Mouse (Mus musculus): ENCODE data around the gene Prc1. TPM values are rescaled to one million over a fixed set of nuclear protein-coding genes. Genes with fewer than 3 reads are reported as not detected.

The Prc1 gene
- polyA plus RNA-seq, 1 experiment from 2014 or later = 38.3 TPM

DNA sequence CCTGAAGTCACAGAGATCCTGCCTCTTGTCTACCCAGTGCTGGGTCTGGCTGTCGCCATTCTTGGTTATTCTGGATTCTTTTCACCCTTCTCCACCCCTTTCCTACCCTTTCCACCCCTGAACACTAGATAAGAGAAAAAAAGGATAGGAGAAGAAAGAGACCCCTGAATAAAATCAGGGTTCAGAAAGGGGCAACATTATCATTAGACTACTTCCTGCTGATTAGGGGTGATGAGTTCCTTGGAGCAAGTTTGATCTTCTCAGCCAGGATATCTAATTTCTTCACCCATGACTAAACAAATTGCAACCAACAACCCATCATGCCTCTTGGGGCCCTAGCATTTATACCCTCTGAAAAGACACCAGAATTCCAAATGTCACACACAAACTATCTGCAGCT, 26.5 kb upstream of the Prc1 start:
- Histone ChIP-seq H3K4me2 (no peak overlapping the region), H3K27me3 (no peaks in the 10 kb centered on the region), H3K4me3 (no peak overlapping the region), H3K4me1 (replicated peaks) (peaks cover 31% of the 10 kb centered on the region), H3K9ac (no peak overlapping the region), H3K27ac (replicated peaks) (no peak overlapping the region), H3K9me3 (no peaks in the 10 kb centered on the region), H3K36me3 (peaks cover 50% of the 10 kb centered on the region)
- WGBS = 92% methylated on average over 1 of the region's 1 CpGs
- no peak for ATAC-seq (ENCODE audit: low read depth)

DNA sequence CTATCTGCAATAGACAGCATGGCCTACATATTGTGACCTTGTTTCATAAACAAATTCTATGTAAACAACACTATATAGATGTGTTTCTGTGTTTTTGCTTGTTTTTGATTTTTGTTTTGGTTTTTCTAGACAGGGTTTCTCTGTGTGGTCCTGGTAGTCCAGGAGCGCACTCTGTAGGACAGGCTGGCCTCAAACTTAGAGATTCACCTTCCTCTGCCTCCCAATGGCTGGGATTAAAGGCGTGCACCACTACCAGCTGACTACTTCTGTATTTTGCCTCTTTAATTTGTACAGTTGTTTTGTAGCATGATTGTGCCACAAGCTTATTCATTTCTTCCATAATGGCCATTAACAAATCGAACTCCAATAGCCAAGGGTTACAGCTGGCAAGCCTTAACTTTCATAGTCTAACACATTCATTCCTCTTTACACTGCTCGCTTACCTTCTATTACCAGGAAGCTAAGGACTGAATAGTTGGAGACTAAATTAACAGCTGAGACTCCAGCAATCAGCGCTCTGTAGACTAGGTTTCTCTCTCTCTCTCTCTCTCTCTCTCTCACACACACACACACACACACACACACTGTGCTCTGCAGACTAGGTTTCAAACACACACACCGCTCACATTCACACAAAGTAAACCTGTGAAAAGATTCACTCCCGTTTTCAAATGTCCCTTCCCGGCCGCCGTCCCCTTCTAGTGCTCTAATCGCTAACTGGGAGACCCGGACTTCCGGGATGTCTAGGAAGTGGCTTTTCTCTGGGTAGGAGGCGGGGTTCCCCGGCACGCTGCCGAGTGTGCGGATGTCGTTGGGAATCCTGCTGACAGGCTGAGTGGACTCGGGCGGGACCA, 25.1 kb upstream of the Prc1 start, which contains the start of gene Vps33b:
Gene Vps33b (plus strand): TSS at position 753 of the 854 bp plus-strand sequence.
- peak; percentile 93 for ATAC-seq (ENCODE audit: low read depth)
- Histone ChIP-seq H3K9me3 (peaks cover 9% of the 10 kb centered on the region; the same call in 1 of the 2 replicates), H3K4me2 (peak within 1 kb of the TSS; percentile 94), H3K9ac (peak within 1 kb of the TSS; percentile 86), H3K4me3 (peak within 1 kb of the TSS; percentile 74), H3K4me1 (replicated peaks) (peaks cover 27% of the 10 kb centered on the region), H3K27ac (replicated peaks) (peak within 1 kb of the TSS; percentile 76), H3K36me3 (peaks cover 60% of the 10 kb centered on the region), H3K27me3 (no peaks in the 10 kb centered on the region)
- 5% methylated on average over 21 of the region's 21 CpGs for WGBS

DNA sequence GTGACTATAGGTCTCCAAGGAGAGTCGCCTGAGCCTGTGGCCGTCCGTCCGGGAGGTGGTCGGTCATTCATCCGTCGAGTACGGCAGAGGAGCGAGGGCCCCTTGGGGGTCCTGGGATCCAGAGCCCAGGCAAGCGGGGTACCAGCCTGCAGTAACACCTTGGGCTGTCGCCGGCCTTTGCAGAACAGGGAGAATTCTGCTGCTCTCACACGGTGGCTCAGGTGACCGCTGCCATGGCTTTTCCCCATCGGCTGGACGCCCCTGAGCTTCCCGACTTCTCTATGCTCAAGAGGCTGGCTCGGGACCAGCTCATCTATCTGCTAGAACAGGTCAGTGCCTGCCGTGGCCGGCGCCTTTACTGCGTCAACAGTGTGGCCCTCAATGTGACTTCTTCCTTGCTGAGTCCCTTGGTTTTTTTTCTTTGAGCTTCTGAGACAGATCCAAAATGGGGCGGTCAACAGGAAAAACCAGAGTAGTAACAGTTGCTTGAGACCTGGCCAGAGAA, 24.4 kb upstream of the Prc1 start:
- H3K36me3 ChIP-seq = peaks cover 60% of the 10 kb centered on the region
- no peaks in the 10 kb centered on the region for H3K27me3 ChIP-seq
- peaks cover 16% of the 10 kb centered on the region for H3K9me3 ChIP-seq
- under 1% methylated on average over 23 of the region's 23 CpGs for WGBS
- H3K4me3 ChIP-seq = peak overlapping the region; percentile 74
- peak overlapping the region; percentile 94 for H3K4me2 ChIP-seq
- peak overlapping the region; percentile 86 for H3K9ac ChIP-seq
- peaks cover 27% of the 10 kb centered on the region for H3K4me1 ChIP-seq (replicated peaks)
- H3K27ac ChIP-seq (replicated peaks) = peak overlapping the region; percentile 76
- peak; percentile 44 for ATAC-seq (ENCODE audit: low read depth)

DNA sequence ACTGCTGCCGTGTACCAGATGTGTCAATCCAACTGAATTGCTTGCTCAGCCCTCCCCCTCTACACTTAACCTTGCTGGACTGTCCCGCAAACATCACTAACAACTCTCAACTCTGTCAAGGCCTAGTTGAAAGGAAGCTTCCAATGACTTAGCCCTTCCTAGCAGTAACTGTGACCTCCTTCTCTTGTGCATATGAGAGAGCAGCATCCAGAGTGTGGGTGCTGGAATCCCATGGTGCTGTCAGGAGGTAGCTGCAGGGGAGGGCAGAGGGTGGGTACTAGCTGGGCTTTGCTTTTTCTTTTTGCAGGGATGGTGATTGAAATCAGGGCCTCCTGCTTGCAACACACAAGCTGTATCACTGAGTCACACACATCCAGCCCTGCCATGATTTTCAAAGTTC, 20.8 kb upstream of the Prc1 start:
- no peak overlapping the region for H3K4me3 ChIP-seq
- H3K27ac ChIP-seq (replicated peaks) = no peak overlapping the region
- no peak for ATAC-seq (ENCODE audit: low read depth)
- H3K4me1 ChIP-seq (replicated peaks) = peaks cover 25% of the 10 kb centered on the region
- H3K27me3 ChIP-seq = no peaks in the 10 kb centered on the region
- peaks cover 21% of the 10 kb centered on the region for H3K9me3 ChIP-seq
- H3K9ac ChIP-seq = no peak overlapping the region
- peaks cover 70% of the 10 kb centered on the region for H3K36me3 ChIP-seq
- H3K4me2 ChIP-seq = no peak overlapping the region
- WGBS = 90% methylated on average over 2 of the region's 2 CpGs

DNA sequence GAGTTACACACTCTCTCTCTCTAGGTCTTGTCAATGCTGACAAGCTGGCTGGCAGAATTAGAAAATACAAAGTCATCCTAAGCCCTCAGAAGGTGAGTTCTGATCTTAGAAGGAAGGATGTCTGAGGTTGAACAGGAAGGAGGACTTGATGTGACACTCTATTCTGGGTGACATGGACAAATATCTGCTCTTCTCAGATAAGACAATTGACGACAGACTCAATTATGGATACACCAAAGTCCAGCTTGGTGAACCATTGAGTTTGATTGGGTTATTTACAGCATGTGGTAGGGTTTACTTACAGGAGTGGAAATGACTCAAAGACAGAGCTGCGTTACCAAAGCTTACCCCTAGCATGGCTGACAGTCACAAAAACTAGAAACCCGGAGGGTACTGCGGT, 17.9 kb upstream of the Prc1 start:
- no peaks in the 10 kb centered on the region for H3K27me3 ChIP-seq
- WGBS = 95% methylated on average over 4 of the region's 4 CpGs
- H3K9me3 ChIP-seq = peaks cover 21% of the 10 kb centered on the region
- H3K27ac ChIP-seq (replicated peaks) = no peak overlapping the region
- H3K4me2 ChIP-seq = no peak overlapping the region
- no peak overlapping the region for H3K4me3 ChIP-seq
- ATAC-seq (ENCODE audit: low read depth) = no peak
- H3K9ac ChIP-seq = no peak overlapping the region
- peaks cover 3% of the 10 kb centered on the region; the same call in 1 of the 2 replicates for H3K4me1 ChIP-seq (replicated peaks)
- H3K36me3 ChIP-seq = peaks cover 94% of the 10 kb centered on the region

DNA sequence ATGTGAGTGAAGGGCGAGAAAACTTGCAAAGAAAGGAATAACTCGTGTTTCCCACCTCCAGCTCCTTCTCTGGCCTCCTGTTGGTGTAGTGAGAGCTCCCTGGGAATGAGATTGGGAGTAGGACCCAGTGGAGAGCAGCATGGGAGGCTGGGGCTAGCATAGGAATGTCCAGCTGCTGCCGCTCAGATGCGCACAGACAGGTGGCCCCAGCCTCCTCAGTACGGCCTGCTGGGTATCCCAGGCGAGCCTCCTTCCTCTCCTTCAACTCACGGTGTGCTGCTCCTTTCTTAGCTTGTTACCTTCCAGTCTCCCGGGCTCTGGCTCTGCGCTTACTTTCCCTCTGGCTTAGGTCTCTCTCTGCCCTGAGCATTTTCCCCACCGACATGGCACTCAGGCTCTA, 14.2 kb upstream of the Prc1 start:
- no peak overlapping the region for H3K9ac ChIP-seq
- H3K9me3 ChIP-seq = peaks cover 3% of the 10 kb centered on the region
- ATAC-seq (ENCODE audit: low read depth) = no peak
- H3K4me2 ChIP-seq = no peak overlapping the region
- no peak overlapping the region for H3K4me3 ChIP-seq
- no peak overlapping the region for H3K27ac ChIP-seq (replicated peaks)
- H3K27me3 ChIP-seq = no peaks in the 10 kb centered on the region
- no peaks in the 10 kb centered on the region for H3K4me1 ChIP-seq (replicated peaks)
- peaks cover 93% of the 10 kb centered on the region for H3K36me3 ChIP-seq
- 88% methylated on average over 10 of the region's 10 CpGs for WGBS

DNA sequence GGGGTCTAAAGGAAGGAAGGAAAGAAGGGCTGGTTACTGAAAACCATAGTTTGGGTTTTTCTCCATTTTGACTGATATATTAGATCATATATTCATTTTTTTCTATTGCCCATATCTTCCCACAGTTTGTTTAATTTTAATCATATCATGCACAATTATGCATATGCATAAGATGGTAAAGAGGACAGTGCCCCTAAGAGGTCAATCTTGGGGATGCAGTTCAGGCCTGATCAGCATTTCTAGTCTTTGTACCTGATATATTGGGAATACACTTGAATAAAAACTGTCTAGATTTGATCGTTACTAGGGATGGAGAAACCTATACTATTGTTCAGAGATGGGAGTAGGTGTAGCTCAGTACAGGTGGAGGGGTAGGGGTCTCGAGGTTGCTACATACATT, 13.3 kb upstream of the Prc1 start:
- no peaks in the 10 kb centered on the region for H3K27me3 ChIP-seq
- H3K4me2 ChIP-seq = no peak overlapping the region
- no peaks in the 10 kb centered on the region for H3K4me1 ChIP-seq (replicated peaks)
- ATAC-seq (ENCODE audit: low read depth) = no peak
- no peak overlapping the region for H3K27ac ChIP-seq (replicated peaks)
- H3K9ac ChIP-seq = no peak overlapping the region
- H3K4me3 ChIP-seq = no peak overlapping the region
- H3K36me3 ChIP-seq = peaks cover 95% of the 10 kb centered on the region
- 89% methylated on average over 2 of the region's 2 CpGs for WGBS
- H3K9me3 ChIP-seq = no peaks in the 10 kb centered on the region

DNA sequence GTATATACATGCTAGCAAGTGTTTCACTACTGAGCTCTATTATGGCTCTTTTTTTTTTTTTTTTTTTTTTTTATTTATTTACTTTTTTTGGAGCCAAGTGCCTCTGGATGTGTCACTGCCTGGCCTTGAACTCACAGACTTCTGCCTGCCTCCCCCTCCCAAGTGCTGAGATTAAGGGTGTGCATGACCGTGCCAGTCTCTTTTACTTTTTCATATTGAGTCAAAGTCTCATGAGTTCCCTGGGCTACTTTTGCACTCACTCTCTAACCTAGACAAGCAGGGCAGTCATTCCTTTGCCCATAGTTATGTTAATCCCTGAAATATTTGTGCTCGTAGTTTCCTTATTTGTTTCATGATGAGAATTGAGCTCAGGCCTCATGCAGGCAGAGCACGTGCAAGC, 12.6 kb upstream of the Prc1 start:
- Histone ChIP-seq H3K4me3 (no peak overlapping the region), H3K9me3 (no peaks in the 10 kb centered on the region), H3K4me2 (no peak overlapping the region), H3K9ac (no peak overlapping the region), H3K36me3 (peaks cover 95% of the 10 kb centered on the region), H3K27me3 (no peaks in the 10 kb centered on the region), H3K4me1 (replicated peaks) (no peaks in the 10 kb centered on the region), H3K27ac (replicated peaks) (no peak overlapping the region)
- ATAC-seq (ENCODE audit: low read depth) = no peak
- WGBS = 90% methylated on average over 3 of the region's 3 CpGs

DNA sequence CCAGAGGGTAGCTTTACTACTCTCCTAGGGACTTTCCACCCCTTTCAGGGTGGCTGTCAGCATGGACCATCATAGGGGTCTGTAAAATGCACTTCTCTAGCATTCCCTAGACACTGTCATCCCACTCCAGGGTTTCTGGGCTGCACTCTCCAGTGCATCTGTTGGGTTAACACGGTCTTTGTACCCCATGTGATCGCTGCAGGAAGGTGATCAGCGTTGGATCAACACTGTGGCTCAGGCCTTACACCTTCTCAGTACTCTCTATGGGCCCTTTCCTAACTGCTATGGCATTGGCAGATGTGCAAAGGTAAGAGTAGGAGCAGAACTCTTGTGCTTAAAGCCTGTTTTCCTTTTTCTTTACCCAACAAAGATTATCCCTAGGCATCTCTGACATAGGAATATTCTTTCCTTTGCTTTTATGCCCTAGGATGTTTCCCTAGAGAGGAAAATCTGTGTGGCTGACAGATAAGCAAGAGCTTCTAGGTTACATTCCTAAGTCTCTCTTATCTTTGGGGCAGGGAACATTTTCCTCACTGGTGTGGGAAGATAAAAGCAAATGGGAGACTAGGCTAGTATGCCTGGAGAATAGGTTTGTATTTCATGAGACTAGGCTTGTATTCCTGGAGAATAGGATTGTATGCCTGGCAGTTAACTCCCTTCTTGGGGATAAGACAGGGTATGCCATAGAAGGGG, 10.9 kb upstream of the Prc1 start:
- Histone ChIP-seq H3K9me3 (no peaks in the 10 kb centered on the region), H3K36me3 (peaks cover 95% of the 10 kb centered on the region), H3K4me3 (no peak overlapping the region), H3K27me3 (no peaks in the 10 kb centered on the region), H3K27ac (replicated peaks) (no peak overlapping the region), H3K4me2 (no peak overlapping the region), H3K9ac (no peak overlapping the region), H3K4me1 (replicated peaks) (no peaks in the 10 kb centered on the region)
- no peak for ATAC-seq (ENCODE audit: low read depth)
- WGBS = 93% methylated on average over 3 of the region's 3 CpGs

DNA sequence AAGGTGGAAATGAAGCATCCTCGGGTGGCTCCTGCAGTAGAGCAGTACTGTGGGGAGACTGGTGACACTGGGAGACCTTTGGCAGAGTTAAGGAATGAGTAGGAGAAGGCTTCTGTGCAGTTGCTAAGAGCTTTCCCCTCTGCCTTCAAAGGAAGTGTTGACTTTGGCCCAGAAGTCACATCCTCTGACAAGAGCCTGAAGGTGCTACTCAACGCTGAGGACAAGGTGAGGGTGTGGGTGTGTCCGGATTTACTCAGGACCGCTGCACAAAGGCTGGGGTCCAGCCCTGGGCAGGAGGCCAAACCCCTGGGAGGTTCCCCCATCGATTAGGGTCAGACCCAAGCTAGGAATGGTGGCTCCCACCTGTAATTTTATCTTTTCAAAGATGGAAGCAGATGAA, 9.9 kb upstream of the Prc1 start:
- H3K36me3 ChIP-seq = peaks cover 91% of the 10 kb centered on the region
- no peaks in the 10 kb centered on the region for H3K9me3 ChIP-seq
- no peak overlapping the region for H3K9ac ChIP-seq
- ATAC-seq (ENCODE audit: low read depth) = no peak
- H3K4me1 ChIP-seq (replicated peaks) = no peaks in the 10 kb centered on the region
- WGBS = 90% methylated on average over 5 of the region's 5 CpGs
- no peak overlapping the region for H3K4me3 ChIP-seq
- H3K4me2 ChIP-seq = no peak overlapping the region
- H3K27ac ChIP-seq (replicated peaks) = no peak overlapping the region
- no peaks in the 10 kb centered on the region for H3K27me3 ChIP-seq

DNA sequence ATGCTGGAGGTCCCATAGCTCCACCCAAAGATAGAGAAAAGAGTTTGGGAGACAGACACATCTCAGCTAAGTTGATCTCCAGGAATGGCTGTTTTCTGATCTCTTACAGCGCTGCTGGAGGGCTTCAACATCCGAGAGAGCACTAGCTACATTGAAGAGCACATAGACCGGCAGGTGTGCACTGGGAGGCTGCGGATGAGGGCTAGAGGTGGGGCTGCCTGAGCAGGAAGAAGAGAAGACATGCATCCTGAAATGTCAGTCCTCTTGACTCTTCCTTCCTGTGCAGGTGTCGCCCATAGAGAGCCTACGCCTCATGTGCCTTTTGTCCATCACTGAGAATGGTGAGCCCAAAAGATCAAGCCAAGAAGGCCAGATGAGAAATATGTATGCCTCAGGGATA, 8.5 kb upstream of the Prc1 start:
- 91% methylated on average over 6 of the region's 6 CpGs for WGBS
- H3K9me3 ChIP-seq = no peaks in the 10 kb centered on the region
- no peaks in the 10 kb centered on the region for H3K27me3 ChIP-seq
- peaks cover 91% of the 10 kb centered on the region for H3K36me3 ChIP-seq
- no peak overlapping the region for H3K9ac ChIP-seq
- H3K4me1 ChIP-seq (replicated peaks) = no peaks in the 10 kb centered on the region
- no peak overlapping the region for H3K4me3 ChIP-seq
- no peak overlapping the region for H3K4me2 ChIP-seq
- ATAC-seq (ENCODE audit: low read depth) = no peak
- no peak overlapping the region for H3K27ac ChIP-seq (replicated peaks)

DNA sequence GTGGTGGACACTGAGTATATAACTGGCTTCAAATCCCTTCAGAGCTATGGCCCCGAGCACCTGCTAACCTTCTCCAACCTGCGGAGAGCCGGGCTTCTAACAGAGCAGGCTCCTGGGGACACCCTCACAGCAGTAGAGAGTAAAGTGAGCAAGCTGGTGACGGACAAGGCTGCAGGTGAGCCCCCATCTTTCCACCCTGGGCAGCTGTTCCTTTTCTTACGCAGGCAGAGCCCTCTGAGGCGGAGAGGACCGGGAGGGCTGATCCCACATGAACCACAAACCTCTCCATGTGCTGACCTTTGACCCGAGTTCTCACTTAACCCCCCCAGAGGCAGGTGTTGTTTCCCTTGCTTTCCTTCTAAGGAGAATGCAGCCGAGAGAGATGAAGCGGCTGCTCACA, 6.5 kb upstream of the Prc1 start:
- no peak overlapping the region for H3K27ac ChIP-seq (replicated peaks)
- peaks cover 91% of the 10 kb centered on the region for H3K36me3 ChIP-seq
- no peaks in the 10 kb centered on the region for H3K27me3 ChIP-seq
- H3K9ac ChIP-seq = no peak overlapping the region
- WGBS = 87% methylated on average over 10 of the region's 10 CpGs
- ATAC-seq (ENCODE audit: low read depth) = no peak
- H3K4me1 ChIP-seq (replicated peaks) = no peaks in the 10 kb centered on the region
- no peak overlapping the region for H3K4me2 ChIP-seq
- no peak overlapping the region for H3K4me3 ChIP-seq
- H3K9me3 ChIP-seq = no peaks in the 10 kb centered on the region

All from neural tube, embryonic 13.5 days (tissue).